Mouse (Mus musculus) adrenal gland, adult 10 weeks (tissue): Measurements from ENCODE around the gene Gxylt2. TPM values are rescaled to one million over a fixed set of nuclear protein-coding genes. Genes with fewer than 3 reads are reported as not detected.

Experiments used
- polyA plus RNA-seq: library from polyadenylated mRNA; stranded (reverse); fragments of 350-450 nt; fragmentation: Illumina TruSeq; extraction: RNeasy Lipid Tissue Mini Kit (QIAGEN cat#74804); gene quantifications from one replicate; pipeline ENCODE4 v1.2.3, GENCODE M21; 2014; ENCODE audit warnings: low read depth, low replicate concordance

Gxylt2 gene
- polyA plus RNA-seq, result 0.87 TPM

DNA sequence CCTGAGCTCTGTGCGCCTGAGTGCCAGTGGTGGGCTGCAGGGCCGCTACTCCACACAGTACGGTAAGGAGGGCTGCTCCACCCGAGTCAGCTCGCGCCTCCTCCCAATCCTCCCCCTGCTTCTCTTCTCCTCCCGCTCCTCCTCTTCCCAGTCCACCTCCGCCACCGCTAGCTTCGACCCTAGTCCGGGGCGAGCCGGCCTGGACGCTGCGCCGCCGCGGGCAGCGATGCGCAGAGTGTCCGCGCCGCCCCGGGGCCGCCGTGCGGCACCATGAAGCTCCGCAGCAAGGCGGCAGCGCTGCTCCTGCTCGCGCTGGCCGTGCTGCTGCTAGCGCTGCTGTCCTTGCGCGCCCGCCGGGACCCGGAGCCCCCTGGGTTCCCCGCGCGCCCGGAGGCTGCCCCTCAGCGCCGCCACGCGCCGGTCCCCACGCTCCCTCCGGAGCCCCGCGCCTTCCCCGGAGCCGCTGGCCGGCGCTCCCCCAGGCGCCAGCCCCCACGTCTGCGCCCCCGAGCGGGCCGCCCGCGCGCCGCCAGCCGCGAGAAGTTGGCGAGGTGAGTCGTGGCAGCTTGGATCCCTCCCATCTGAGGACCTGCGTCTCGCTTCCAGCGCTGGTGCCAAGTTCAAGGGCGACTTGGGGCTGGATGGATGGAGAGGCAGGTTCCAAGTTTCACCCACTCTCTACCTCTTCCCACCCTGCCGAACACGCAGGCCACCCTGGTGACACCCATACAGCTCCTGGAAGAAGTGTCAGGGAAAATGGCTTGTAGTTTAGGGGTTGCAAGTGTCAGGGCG, at the start of gene Gxylt2:
Gene Gxylt2, plus strand, starts transcription at position 161 of the 792 bp plus-strand sequence.

DNA sequence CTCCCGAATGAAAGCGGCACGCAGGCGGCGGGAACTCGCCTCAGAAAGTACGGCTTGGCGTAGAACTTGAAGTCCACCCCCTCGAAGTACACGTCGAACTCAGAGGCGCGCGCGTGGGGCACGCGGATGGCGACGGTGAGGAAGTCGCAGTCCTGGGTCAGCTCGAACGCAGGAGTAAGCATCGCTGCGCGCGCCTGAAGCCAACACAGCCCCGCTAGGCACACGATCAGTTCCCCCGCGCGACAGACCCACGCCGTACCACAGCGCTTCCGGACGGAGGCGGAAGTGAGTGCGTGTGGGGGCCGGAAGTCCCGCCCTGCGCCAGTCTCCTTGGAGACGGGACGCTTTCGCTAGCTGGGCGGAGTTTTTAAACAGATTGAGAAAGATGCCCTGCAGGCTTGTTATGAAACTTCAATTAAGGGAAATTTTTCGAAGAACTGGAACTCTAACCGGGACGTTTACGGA, 33.6 kb upstream of the Gxylt2 start, which contains the start of gene Shq1:
Gene Shq1, minus strand, starts transcription at position 278 of the 465 bp plus-strand sequence.

DNA sequence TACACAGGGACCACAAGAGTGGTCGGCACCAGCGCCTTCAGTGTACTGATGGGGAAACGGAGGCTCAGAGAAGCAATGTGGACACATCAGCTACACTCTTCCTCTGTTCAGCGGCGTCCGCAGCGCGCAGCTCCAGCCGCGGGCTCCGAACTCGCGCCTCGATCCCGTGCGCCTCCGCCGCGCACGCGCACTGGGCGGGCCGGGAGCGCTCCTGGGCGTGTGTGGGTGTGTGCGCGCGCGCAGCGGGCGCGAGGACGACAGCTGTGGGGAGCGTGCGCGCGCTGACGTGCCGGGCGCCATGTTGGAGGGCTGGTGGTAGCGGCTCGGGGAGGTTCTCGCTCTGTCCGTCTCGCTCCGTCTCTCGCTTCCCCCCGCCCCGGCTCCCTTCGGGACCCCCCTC, 128.8 kb downstream of the Gxylt2 start, which contains the start of gene Ppp4r2:
Gene Ppp4r2, plus strand, starts transcription at position 268 of the 400 bp plus-strand sequence.

Other genes with a start within 250 kb of the Gxylt2 start
- gene Shq1, start 33.6 kb upstream of the Gxylt2 start, polyA plus RNA-seq, result 2.4 TPM
- gene Ppp4r2, start 128.9 kb downstream of the Gxylt2 start, polyA plus RNA-seq, result 181 TPM